Mouse (Mus musculus) C2C12 (cell line): ENCODE data around the gene Gm21970.

Experiments
- CEBPB ChIP-seq: IDR thresholded peaks from one replicate; pipeline ENCODE4 v1.6.1; 2011; ENCODE audit warnings: low read depth, mild to moderate bottlenecking, control low read depth, moderate library complexity
- CTCF ChIP-seq: IDR thresholded peaks from one replicate; pipeline ENCODE4 v1.5.1; 2011; ENCODE audit not compliant: control insufficient read depth, insufficient read depth, insufficient read length
- MAX ChIP-seq: IDR thresholded peaks from one replicate; pipeline ENCODE4 v1.6.1; 2011; ENCODE audit warnings: mild to moderate bottlenecking, control low read depth
- MYOD1 ChIP-seq: IDR thresholded peaks from one replicate; pipeline ENCODE4 v1.6.1; 2011; ENCODE audit warnings: low read depth; ENCODE audit not compliant: control insufficient read depth, insufficient read length
- USF1 ChIP-seq: IDR thresholded peaks from one replicate; pipeline ENCODE4 v1.6.1; 2011; ENCODE audit warnings: low read depth, mild to moderate bottlenecking, control low read depth, moderate library complexity

- TF ChIP-seq CTCF (no peak), CEBPB (no peak), USF1 (no peak), MAX (no peak), MYOD1 (no peak)
Measured at GRCm38 (mm10) chr16:91405640-91406584, 14.4 kb downstream of the Gm21970 start, which contains the start of gene Il10rb.
